Mouse (Mus musculus): ENCODE results near the gene Borcs5. TPM values are rescaled to one million over a fixed set of nuclear protein-coding genes. Genes with fewer than 3 reads are reported as not detected.
"Not testable (repeated sequence)": the region's sequence is repeated elsewhere in the genome, so short reads cannot be mapped to it uniquely, and the experiment has no call there.

The Borcs5 gene
- polyA plus RNA-seq, 1 experiment from 2014 or later = 47.4 TPM

DNA sequence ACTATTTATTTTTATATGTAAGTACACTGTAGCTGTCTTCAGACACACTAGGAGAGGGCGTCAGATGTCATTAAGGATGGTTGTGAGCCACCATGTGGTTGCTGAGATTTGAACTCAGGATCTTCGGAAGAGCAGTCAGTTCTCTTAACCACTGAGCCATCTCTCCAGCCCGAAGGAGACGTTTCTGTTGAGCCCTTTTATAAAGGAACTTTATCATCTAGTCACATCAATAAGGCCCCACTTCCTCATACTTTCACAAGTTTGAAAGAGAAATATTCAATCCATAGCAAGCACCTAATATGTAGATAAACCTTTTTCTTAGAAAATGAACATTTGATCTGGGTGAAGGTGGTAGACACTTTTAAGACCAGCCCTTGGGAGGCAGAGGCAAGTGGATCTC is 40.0 kb downstream of the Borcs5 start:
- H3K4me3 ChIP-seq (replicated peaks; ENCODE audit: low read length); H3K4me1 ChIP-seq (replicated peaks; ENCODE audit: control insufficient read depth, insufficient read depth, low read length); H3K4me2 ChIP-seq (ENCODE audit: low read length); H3K36me3 ChIP-seq (ENCODE audit: control insufficient read depth, insufficient read depth); H3K9me3 ChIP-seq (ENCODE audit: control insufficient read depth, low read length); H3K27ac ChIP-seq (ENCODE audit: low read length); ATAC-seq; H3K9ac ChIP-seq (replicated peaks; ENCODE audit: low read depth, low read length); H3K27me3 ChIP-seq (replicated peaks; ENCODE audit: control insufficient read depth, insufficient read depth, low read length): not testable (repeated sequence)
- WGBS = 91% methylated on average over 4 of the region's 4 CpGs

DNA sequence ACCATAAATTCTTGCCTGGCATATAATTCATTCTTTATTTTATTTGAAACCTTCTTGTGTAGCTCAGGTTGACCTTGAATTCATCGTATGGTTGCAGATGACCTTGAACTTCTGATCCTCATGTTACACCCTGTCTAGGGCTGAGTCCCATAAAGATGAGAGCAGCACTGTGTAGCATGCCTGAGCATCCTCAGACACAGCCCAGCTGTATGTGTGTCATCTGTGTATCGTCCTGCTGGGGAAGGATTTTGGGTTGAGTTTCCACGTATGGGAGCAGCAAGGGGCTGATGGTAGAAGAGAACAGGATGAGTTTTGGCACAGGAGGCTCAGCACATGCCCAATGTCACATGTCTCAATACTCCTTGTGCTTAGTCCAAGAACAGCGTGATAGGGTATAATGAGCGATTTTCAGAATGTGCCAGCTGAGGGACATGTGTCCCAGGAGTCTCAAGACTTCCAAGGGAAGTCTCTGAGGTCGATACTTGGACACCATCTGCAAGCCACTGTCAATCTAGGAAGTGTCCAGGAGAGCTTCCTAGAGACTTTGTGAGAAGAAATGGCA is 45.1 kb downstream of the Borcs5 start:
- H3K4me1 ChIP-seq (replicated peaks; ENCODE audit: control insufficient read depth, insufficient read depth, low read length) = no peaks in the 10 kb centered on the region
- no peak overlapping the region for H3K4me2 ChIP-seq (ENCODE audit: low read length)
- no peaks in the 10 kb centered on the region for H3K9me3 ChIP-seq (ENCODE audit: control insufficient read depth, low read length)
- 73% methylated on average over 6 of the region's 6 CpGs for WGBS
- H3K4me3 ChIP-seq (replicated peaks; ENCODE audit: low read length) = no peak overlapping the region
- H3K27me3 ChIP-seq (replicated peaks; ENCODE audit: control insufficient read depth, insufficient read depth, low read length) = no peaks in the 10 kb centered on the region
- H3K27ac ChIP-seq (ENCODE audit: low read length) = no peak overlapping the region
- H3K9ac ChIP-seq (replicated peaks; ENCODE audit: low read depth, low read length) = no peak overlapping the region
- H3K36me3 ChIP-seq (ENCODE audit: control insufficient read depth, insufficient read depth) = no peaks in the 10 kb centered on the region
- peak; percentile 49; the same call in 1 of the 2 replicates for ATAC-seq

DNA sequence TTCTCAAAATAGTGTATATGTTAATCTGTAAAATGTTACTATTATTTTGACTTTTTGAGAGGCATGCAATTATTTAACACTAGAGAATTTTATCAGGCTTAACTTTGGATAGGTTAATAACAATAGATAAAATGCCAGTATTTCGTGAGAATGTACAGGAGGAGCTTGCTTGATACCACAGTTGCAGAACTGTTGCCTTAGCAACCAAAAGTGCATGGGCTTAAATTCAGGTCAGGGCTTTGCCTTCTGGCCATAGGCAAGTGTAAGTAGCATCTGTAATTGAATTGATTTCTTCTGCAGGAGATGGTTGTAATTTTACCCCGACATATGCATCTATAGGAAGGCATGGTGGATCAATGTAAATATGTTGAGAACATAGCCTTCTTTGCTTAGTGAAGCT is 45.7 kb downstream of the Borcs5 start:
- H3K4me1 ChIP-seq (replicated peaks; ENCODE audit: control insufficient read depth, insufficient read depth, low read length) = no peaks in the 10 kb centered on the region
- H3K4me3 ChIP-seq (replicated peaks; ENCODE audit: low read length) = no peak overlapping the region
- no peaks in the 10 kb centered on the region for H3K36me3 ChIP-seq (ENCODE audit: control insufficient read depth, insufficient read depth)
- H3K9me3 ChIP-seq (ENCODE audit: control insufficient read depth, low read length) = no peaks in the 10 kb centered on the region
- no peak overlapping the region for H3K9ac ChIP-seq (replicated peaks; ENCODE audit: low read depth, low read length)
- H3K27me3 ChIP-seq (replicated peaks; ENCODE audit: control insufficient read depth, insufficient read depth, low read length) = no peaks in the 10 kb centered on the region
- no peak for ATAC-seq
- WGBS = 55% methylated on average over 2 of the region's 2 CpGs
- no peak overlapping the region for H3K27ac ChIP-seq (ENCODE audit: low read length)
- H3K4me2 ChIP-seq (ENCODE audit: low read length) = no peak overlapping the region

DNA sequence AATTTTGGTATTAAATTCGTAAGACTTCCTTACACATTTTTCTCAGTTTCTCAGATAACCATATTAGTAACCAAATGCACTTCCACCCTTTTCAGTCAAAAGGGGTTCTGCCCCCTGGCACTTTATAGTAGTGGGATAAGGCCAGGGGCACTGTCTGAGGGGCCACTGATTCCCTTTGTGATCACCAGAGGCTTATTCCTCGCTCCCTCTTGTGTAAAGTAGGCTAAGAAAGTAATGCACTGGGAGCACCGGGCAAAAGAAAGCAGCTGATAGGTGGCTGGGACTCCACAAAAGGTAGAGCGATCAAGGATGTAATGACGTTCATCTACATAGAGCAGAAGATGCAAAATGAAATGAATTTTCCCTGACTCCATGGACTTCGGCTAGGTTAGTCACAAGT is 46.2 kb downstream of the Borcs5 start:
- Histone ChIP-seq H3K36me3 (ENCODE audit: control insufficient read depth, insufficient read depth) (no peaks in the 10 kb centered on the region), H3K4me2 (ENCODE audit: low read length) (no peak overlapping the region), H3K27me3 (replicated peaks; ENCODE audit: control insufficient read depth, insufficient read depth, low read length) (no peaks in the 10 kb centered on the region), H3K4me1 (replicated peaks; ENCODE audit: control insufficient read depth, insufficient read depth, low read length) (no peaks in the 10 kb centered on the region), H3K9ac (replicated peaks; ENCODE audit: low read depth, low read length) (no peak overlapping the region), H3K4me3 (replicated peaks; ENCODE audit: low read length) (no peak overlapping the region), H3K27ac (ENCODE audit: low read length) (no peak overlapping the region), H3K9me3 (ENCODE audit: control insufficient read depth, low read length) (no peaks in the 10 kb centered on the region)
- 82% methylated on average over 6 of the region's 6 CpGs for WGBS
- no peak for ATAC-seq

DNA sequence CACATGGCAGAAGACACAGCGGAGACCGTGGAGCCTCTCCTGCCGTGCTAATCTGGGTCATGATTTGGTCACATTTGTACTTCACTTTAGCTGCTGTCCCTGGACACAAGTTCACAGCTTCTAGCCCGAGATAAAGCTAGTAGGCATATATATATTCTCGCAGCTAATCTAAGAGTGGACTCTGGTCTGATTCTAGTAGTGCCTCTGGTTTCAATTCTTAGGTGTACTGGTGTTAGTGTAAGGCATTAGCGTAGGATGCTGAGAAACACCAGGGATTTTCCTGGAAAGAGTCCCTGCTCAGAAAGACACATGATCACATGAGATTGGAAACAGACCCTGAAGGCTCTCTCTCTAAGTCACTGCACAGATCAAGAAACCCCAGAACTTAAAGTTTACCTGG is 55.2 kb downstream of the Borcs5 start:
- no peak for ATAC-seq
- no peak overlapping the region for H3K4me2 ChIP-seq (ENCODE audit: low read length)
- no peak overlapping the region for H3K27ac ChIP-seq (ENCODE audit: low read length)
- no peak overlapping the region for H3K4me3 ChIP-seq (replicated peaks; ENCODE audit: low read length)
- H3K9ac ChIP-seq (replicated peaks; ENCODE audit: low read depth, low read length) = no peak overlapping the region
- 90% methylated on average over 6 of the region's 6 CpGs for WGBS
- no peaks in the 10 kb centered on the region for H3K9me3 ChIP-seq (ENCODE audit: control insufficient read depth, low read length)
- no peaks in the 10 kb centered on the region for H3K36me3 ChIP-seq (ENCODE audit: control insufficient read depth, insufficient read depth)
- H3K4me1 ChIP-seq (replicated peaks; ENCODE audit: control insufficient read depth, insufficient read depth, low read length) = no peaks in the 10 kb centered on the region
- no peaks in the 10 kb centered on the region for H3K27me3 ChIP-seq (replicated peaks; ENCODE audit: control insufficient read depth, insufficient read depth, low read length)

DNA sequence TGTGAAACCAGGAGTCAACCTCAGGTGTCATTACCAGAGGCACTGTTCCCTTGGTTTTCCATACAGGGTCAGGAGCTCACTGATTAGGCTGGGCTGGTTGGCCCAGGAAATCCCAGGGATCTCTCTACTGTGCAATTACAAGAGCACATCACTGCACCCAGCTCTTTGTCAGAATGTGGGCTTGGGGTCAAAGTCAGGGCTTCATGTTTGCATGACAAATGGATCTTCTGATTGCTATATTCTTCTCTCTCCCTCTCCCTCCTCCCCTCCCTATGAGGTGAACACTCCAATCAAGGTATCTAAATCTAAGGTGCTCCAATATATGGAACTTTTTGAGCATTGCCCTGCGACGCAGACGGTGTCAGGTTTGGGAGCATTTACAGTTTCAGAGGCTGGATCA is 55.7 kb downstream of the Borcs5 start:
- ATAC-seq = no peak
- H3K9ac ChIP-seq (replicated peaks; ENCODE audit: low read depth, low read length) = no peak overlapping the region
- no peaks in the 10 kb centered on the region for H3K27me3 ChIP-seq (replicated peaks; ENCODE audit: control insufficient read depth, insufficient read depth, low read length)
- no peak overlapping the region for H3K27ac ChIP-seq (ENCODE audit: low read length)
- H3K9me3 ChIP-seq (ENCODE audit: control insufficient read depth, low read length) = no peaks in the 10 kb centered on the region
- no peaks in the 10 kb centered on the region for H3K4me1 ChIP-seq (replicated peaks; ENCODE audit: control insufficient read depth, insufficient read depth, low read length)
- H3K4me2 ChIP-seq (ENCODE audit: low read length) = no peak overlapping the region
- WGBS = 95% methylated on average over 3 of the region's 3 CpGs
- no peak overlapping the region for H3K4me3 ChIP-seq (replicated peaks; ENCODE audit: low read length)
- H3K36me3 ChIP-seq (ENCODE audit: control insufficient read depth, insufficient read depth) = no peaks in the 10 kb centered on the region

DNA sequence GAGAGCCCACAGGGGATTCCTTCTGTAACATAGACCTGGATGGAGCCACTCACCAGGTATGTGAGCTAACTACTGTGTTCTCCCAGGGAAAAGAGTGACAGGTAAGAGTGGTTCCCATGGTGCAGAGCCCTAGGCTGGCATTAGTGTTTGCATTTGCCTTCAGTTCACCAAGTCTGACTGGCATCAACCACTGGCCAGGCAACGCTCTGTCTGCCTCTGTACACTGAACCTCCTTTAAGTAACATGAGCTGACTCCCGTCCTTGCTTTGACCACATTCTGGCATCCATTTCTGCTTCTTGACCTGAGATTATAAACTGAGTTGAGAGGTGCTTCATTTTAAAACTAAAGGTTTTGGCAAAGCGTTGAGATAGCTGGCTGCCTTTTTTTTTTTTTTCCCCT is 56.3 kb downstream of the Borcs5 start:
- H3K4me2 ChIP-seq (ENCODE audit: low read length) = no peak overlapping the region
- H3K27ac ChIP-seq (ENCODE audit: low read length) = no peak overlapping the region
- H3K27me3 ChIP-seq (replicated peaks; ENCODE audit: control insufficient read depth, insufficient read depth, low read length) = no peaks in the 10 kb centered on the region
- no peak for ATAC-seq
- no peaks in the 10 kb centered on the region for H3K9me3 ChIP-seq (ENCODE audit: control insufficient read depth, low read length)
- no peaks in the 10 kb centered on the region for H3K4me1 ChIP-seq (replicated peaks; ENCODE audit: control insufficient read depth, insufficient read depth, low read length)
- WGBS = 86% methylated on average over 3 of the region's 3 CpGs
- no peak overlapping the region for H3K4me3 ChIP-seq (replicated peaks; ENCODE audit: low read length)
- no peaks in the 10 kb centered on the region for H3K36me3 ChIP-seq (ENCODE audit: control insufficient read depth, insufficient read depth)
- no peak overlapping the region for H3K9ac ChIP-seq (replicated peaks; ENCODE audit: low read depth, low read length)

DNA sequence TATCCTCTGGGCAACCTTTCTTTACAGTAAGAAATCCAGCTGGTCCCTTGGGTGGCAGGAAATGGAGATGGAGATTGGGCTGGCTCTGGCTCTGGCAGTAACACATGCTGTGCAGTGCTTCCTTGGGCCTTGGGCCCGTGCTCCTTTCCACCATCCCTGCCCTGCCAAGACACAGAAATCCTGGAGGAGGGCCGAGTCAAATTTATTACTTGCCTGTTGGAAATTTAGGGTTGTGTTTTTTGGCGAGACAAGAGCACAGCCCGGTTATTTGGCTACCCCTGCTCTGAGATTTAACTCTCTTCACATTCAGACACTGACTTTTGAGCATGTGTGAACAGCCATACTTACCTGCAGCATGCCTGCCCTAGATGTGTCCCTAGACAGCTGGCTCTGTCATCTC is 56.8 kb downstream of the Borcs5 start:
- Histone ChIP-seq H3K36me3 (ENCODE audit: control insufficient read depth, insufficient read depth) (no peaks in the 10 kb centered on the region), H3K27me3 (replicated peaks; ENCODE audit: control insufficient read depth, insufficient read depth, low read length) (no peaks in the 10 kb centered on the region), H3K4me1 (replicated peaks; ENCODE audit: control insufficient read depth, insufficient read depth, low read length) (no peaks in the 10 kb centered on the region), H3K27ac (ENCODE audit: low read length) (no peak overlapping the region), H3K4me3 (replicated peaks; ENCODE audit: low read length) (no peak overlapping the region), H3K4me2 (ENCODE audit: low read length) (no peak overlapping the region), H3K9me3 (ENCODE audit: control insufficient read depth, low read length) (no peaks in the 10 kb centered on the region), H3K9ac (replicated peaks; ENCODE audit: low read depth, low read length) (no peak overlapping the region)
- WGBS = 76% methylated on average over 4 of the region's 4 CpGs
- no peak for ATAC-seq

DNA sequence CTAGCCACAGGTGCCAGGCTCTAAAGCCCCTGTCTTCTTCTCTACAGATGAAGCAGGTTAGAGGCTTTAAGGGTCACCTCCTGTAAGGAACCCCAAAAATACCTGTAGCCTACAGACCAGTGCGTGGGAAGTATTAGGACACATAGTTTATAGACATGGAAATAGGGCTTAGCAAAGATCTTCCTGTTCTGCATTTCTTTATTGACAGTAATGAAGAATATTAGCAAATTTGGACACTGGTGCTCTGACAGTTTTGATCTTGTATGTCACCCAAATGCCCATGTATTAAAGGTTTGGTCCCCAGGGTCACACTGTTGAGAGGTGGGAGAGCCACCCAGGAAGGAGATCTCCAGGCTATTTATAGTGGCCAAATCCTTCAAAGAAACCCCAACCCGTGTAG is 57.2 kb downstream of the Borcs5 start:
- WGBS = 82% methylated on average over 2 of the region's 2 CpGs
- no peak overlapping the region for H3K9ac ChIP-seq (replicated peaks; ENCODE audit: low read depth, low read length)
- no peaks in the 10 kb centered on the region for H3K36me3 ChIP-seq (ENCODE audit: control insufficient read depth, insufficient read depth)
- H3K4me2 ChIP-seq (ENCODE audit: low read length) = no peak overlapping the region
- no peak overlapping the region for H3K27ac ChIP-seq (ENCODE audit: low read length)
- no peak overlapping the region for H3K4me3 ChIP-seq (replicated peaks; ENCODE audit: low read length)
- no peaks in the 10 kb centered on the region for H3K27me3 ChIP-seq (replicated peaks; ENCODE audit: control insufficient read depth, insufficient read depth, low read length)
- no peaks in the 10 kb centered on the region for H3K4me1 ChIP-seq (replicated peaks; ENCODE audit: control insufficient read depth, insufficient read depth, low read length)
- ATAC-seq = no peak
- H3K9me3 ChIP-seq (ENCODE audit: control insufficient read depth, low read length) = no peaks in the 10 kb centered on the region

DNA sequence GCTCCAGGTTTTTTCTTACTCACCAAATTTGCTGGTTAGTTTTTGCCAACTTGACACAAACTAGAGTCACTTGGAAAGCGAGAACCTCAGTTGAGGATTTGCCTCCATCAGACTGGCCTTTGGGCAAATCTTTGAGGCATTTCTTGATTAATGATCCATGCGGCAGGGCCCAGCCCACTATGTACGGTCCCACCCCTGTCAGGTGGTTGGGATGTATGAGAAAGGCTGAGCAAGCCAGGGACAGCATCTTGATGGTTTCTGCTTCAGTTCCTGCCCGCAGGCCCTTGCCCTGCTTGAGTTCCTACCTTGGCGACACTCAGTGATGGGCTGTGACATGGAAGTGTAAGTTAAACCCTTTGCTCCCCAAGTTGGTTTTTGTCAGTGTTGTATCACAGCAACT is 58.9 kb downstream of the Borcs5 start:
- Histone ChIP-seq H3K4me3 (replicated peaks; ENCODE audit: low read length) (no peak overlapping the region), H3K27me3 (replicated peaks; ENCODE audit: control insufficient read depth, insufficient read depth, low read length) (no peaks in the 10 kb centered on the region), H3K36me3 (ENCODE audit: control insufficient read depth, insufficient read depth) (no peaks in the 10 kb centered on the region), H3K27ac (ENCODE audit: low read length) (no peak overlapping the region), H3K4me2 (ENCODE audit: low read length) (no peak overlapping the region), H3K9ac (replicated peaks; ENCODE audit: low read depth, low read length) (no peak overlapping the region), H3K9me3 (ENCODE audit: control insufficient read depth, low read length) (no peaks in the 10 kb centered on the region), H3K4me1 (replicated peaks; ENCODE audit: control insufficient read depth, insufficient read depth, low read length) (no peaks in the 10 kb centered on the region)
- WGBS = 95% methylated on average over 5 of the region's 5 CpGs
- ATAC-seq = no peak
